Mouse (Mus musculus): ENCODE results near the gene Brca2. TPM values are rescaled to one million over a fixed set of nuclear protein-coding genes. Genes with fewer than 3 reads are reported as not detected.

The Brca2 gene
- polyA plus RNA-seq, 1 experiment from 2014 or later, result 16.5 TPM

Other genes with a start within 250 kb of the Brca2 start
- gene Zar1l, start 4.5 kb upstream of the Brca2 start, polyA plus RNA-seq (2015; fragmentation: Nextera tagmentation; extraction: Ambion mirVana), result not detected in 2 replicates
- 12.3 and 12.9 TPM in 2 replicates for gene N4bp2l1, start 74.6 kb downstream of the Brca2 start, polyA plus RNA-seq (2015; fragmentation: Nextera tagmentation; extraction: Ambion mirVana)
- 28.9 and 30.3 TPM in 2 replicates for gene N4bp2l2, start 143.6 kb downstream of the Brca2 start, polyA plus RNA-seq (2015; fragmentation: Nextera tagmentation; extraction: Ambion mirVana)
- 32.3 TPM in 2 replicates for gene Pds5b, start 151.1 kb downstream of the Brca2 start, polyA plus RNA-seq (2015; fragmentation: Nextera tagmentation; extraction: Ambion mirVana)